Comparison of ENCODE assay signal across 26 mouse cellular contexts in the genomic region with DNA sequence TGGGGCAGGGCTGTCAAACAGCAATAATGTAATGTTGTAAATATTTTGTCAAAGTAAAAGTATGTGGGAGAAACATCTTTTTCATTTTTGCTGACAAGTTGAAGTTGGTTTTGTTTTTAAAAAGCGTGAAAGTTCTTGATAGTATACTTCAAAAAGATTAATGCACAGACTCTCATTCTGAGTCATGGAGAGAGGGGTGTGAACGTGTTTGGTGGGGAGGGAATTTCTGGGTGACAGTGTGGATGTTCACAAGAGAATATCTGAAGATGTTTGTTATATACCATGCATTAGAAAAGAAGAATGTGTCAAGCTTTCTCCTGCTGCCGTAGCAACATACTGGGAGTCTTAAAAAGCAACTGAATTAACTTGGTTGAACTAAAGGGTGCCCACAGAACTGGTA.
"Had no signal": no experiment of that assay in that cellular context is flagged by ENCODE, and none has a peak within 500 bp of the region (broad histone marks: within the 10 kb centered on the region; RNA-seq: fewer than 3 reads in every experiment).

No protein-coding gene starts in this region.

- H3K36me3 ChIP-seq: heart, embryonic 10.5 days; heart, embryonic 12.5 days; hindbrain, embryonic 10.5 days; hindbrain, embryonic 13.5 days; hindbrain, embryonic 15.5 days; kidney, embryonic 15.5 days; limb, embryonic 13.5 days; limb, embryonic 15.5 days; liver, embryonic 12.5 days had no signal

- H3K27me3 ChIP-seq: heart, embryonic 12.5 days; hindbrain, embryonic 13.5 days; hindbrain, embryonic 15.5 days; kidney, embryonic 15.5 days; limb, embryonic 13.5 days; limb, embryonic 15.5 days; liver, embryonic 12.5 days had no signal

- H3K9me3 ChIP-seq: heart, embryonic 10.5 days; heart, embryonic 12.5 days; hindbrain, embryonic 10.5 days; hindbrain, embryonic 13.5 days; hindbrain, embryonic 15.5 days; kidney, embryonic 15.5 days; limb, embryonic 13.5 days; limb, embryonic 15.5 days; liver, embryonic 12.5 days had no signal

- H3K4me2 ChIP-seq: heart, embryonic 12.5 days; hindbrain, embryonic 13.5 days; hindbrain, embryonic 15.5 days; kidney, embryonic 15.5 days; limb, embryonic 13.5 days; limb, embryonic 15.5 days; liver, embryonic 12.5 days had no signal

- H3K27ac ChIP-seq: heart, embryonic 10.5 days; hindbrain, embryonic 10.5 days; hindbrain, embryonic 13.5 days; hindbrain, embryonic 15.5 days; hindbrain, postnatal 0 days; kidney, embryonic 15.5 days; kidney, postnatal 0 days; limb, embryonic 13.5 days; limb, embryonic 15.5 days; liver, embryonic 12.5 days; liver, embryonic 14.5 days had no signal

- DNase-seq: gastrocnemius, postnatal 14 days; gastrocnemius, postnatal 36 days; heart, adult 11 months; heart, postnatal 10 days; heart, postnatal 4 days; kidney, adult 11 months; kidney, adult 2 months; kidney, adult 9 months; kidney, postnatal 14 days; kidney, postnatal 36 days; layer of hippocampus, adult 9-11 months; layer of hippocampus, postnatal 36 days; left cerebral cortex, postnatal 4 days had no signal

- ATAC-seq: hindbrain, postnatal 0 days; intestine, embryonic 16.5 days; liver, embryonic 12.5 days had no signal

- H3K4me1 ChIP-seq: heart, embryonic 10.5 days; heart, embryonic 12.5 days; hindbrain, embryonic 10.5 days; hindbrain, embryonic 13.5 days; hindbrain, embryonic 15.5 days; kidney, embryonic 15.5 days; limb, embryonic 13.5 days; limb, embryonic 15.5 days; liver, embryonic 12.5 days had no signal

- H3K9ac ChIP-seq: heart, embryonic 12.5 days; hindbrain, embryonic 13.5 days; hindbrain, embryonic 15.5 days; kidney, embryonic 15.5 days; limb, embryonic 13.5 days; limb, embryonic 15.5 days; liver, embryonic 12.5 days; liver, embryonic 14.5 days had no signal

- H3K4me3 ChIP-seq: heart, embryonic 10.5 days; heart, embryonic 12.5 days; hindbrain, embryonic 10.5 days; hindbrain, embryonic 13.5 days; hindbrain, embryonic 15.5 days; kidney, embryonic 15.5 days; limb, embryonic 13.5 days; limb, embryonic 15.5 days; liver, embryonic 12.5 days had no signal
